Mouse (Mus musculus) cerebellum, adult 11-12 months (tissue): ENCODE results near the gene Dtnbp1.

Experiments used
- DNase-seq: peaks from one replicate; pipeline ENCODE4 v3.0.0; 2022

Gene Dtnbp1

GRCm38 (mm10) chr13:45001911-45002615, at the start of gene Dtnbp1:
Dtnbp1 (minus strand) TSS chr13:45002147.
- peak; percentile 74 for DNase-seq

GRCm38 (mm10) chr13:45049261-45050020, 47.5 kb upstream of the Dtnbp1 start:
- DNase-seq, result no peak

GRCm38 (mm10) chr13:45043466-45043865, 41.5 kb upstream of the Dtnbp1 start:
- no peak for DNase-seq

- DNase-seq, result no peak
Observed at GRCm38 (mm10) chr13:45040741-45041140, 38.8 kb upstream of the Dtnbp1 start.

- DNase-seq, result no peak
Observed at GRCm38 (mm10) chr13:45040195-45040594, 38.2 kb upstream of the Dtnbp1 start.

GRCm38 (mm10) chr13:45036417-45036816, 34.5 kb upstream of the Dtnbp1 start:
- DNase-seq, result no peak

- no peak for DNase-seq
Observed at GRCm38 (mm10) chr13:45034759-45035158, 32.8 kb upstream of the Dtnbp1 start.

- no peak for DNase-seq
Observed at GRCm38 (mm10) chr13:45033360-45033759, 31.4 kb upstream of the Dtnbp1 start.

- DNase-seq, result no peak
Observed at GRCm38 (mm10) chr13:45032484-45032883, 30.5 kb upstream of the Dtnbp1 start.

- DNase-seq, result no peak
Observed at GRCm38 (mm10) chr13:45031748-45032147, 29.8 kb upstream of the Dtnbp1 start.

GRCm38 (mm10) chr13:45031314-45031713, 29.4 kb upstream of the Dtnbp1 start:
- DNase-seq, result no peak

- DNase-seq, result peak; percentile 78
Observed at GRCm38 (mm10) chr13:45030830-45031229, 28.9 kb upstream of the Dtnbp1 start.

GRCm38 (mm10) chr13:45029791-45030190, 27.8 kb upstream of the Dtnbp1 start:
- no peak for DNase-seq

GRCm38 (mm10) chr13:45026291-45026690, 24.3 kb upstream of the Dtnbp1 start:
- DNase-seq, result no peak

- DNase-seq, result no peak
Observed at GRCm38 (mm10) chr13:45024821-45025220, 22.9 kb upstream of the Dtnbp1 start.

- DNase-seq, result no peak
Observed at GRCm38 (mm10) chr13:45023356-45024150, 21.6 kb upstream of the Dtnbp1 start.

- DNase-seq, result no peak
Observed at GRCm38 (mm10) chr13:45008150-45008549, 6.2 kb upstream of the Dtnbp1 start.

GRCm38 (mm10) chr13:45007726-45008125, 5.8 kb upstream of the Dtnbp1 start:
- DNase-seq, result no peak

- no peak for DNase-seq
Observed at GRCm38 (mm10) chr13:45006483-45006882, 4.5 kb upstream of the Dtnbp1 start.

- no peak for DNase-seq
Observed at GRCm38 (mm10) chr13:45005861-45006260, 3.9 kb upstream of the Dtnbp1 start.

- DNase-seq, result no peak
Observed at GRCm38 (mm10) chr13:45004987-45005592, 3.1 kb upstream of the Dtnbp1 start.

- no peak for DNase-seq
Observed at GRCm38 (mm10) chr13:45003026-45003425, 1.1 kb upstream of the Dtnbp1 start.
